ENCODE assay signal across 9 mouse cellular contexts in the genomic region with DNA sequence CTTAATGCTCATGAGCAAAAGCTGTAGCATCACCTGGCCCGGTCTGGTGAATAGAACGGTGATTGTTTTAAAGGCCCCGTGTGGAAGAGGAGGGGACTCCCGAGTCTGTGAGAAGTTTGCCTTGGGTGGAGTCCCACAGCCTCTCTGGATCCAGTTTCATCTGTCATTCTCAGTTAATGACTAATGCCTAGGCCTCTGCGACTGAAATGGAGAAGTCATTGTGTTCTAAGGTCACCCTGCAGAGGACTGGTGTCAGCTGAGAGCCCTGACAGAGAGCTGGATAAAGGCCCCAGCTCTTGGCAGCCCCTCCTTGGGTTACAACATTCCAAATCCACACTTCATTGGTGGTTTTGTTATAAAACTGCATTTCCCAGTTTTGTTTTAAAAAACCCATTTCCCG. TPM values are rescaled to one million over a fixed set of nuclear protein-coding genes. Genes with fewer than 3 reads are reported as not detected.
DNase-seq lines count a peak whose midpoint lies in the region; ATAC-seq and TF ChIP-seq lines count a peak whose summit lies in the region.
"Had no signal": no experiment of that assay in that cellular context is flagged by ENCODE, and none has a peak within 500 bp of the region (broad histone marks: within the 10 kb centered on the region; RNA-seq: fewer than 3 reads in every experiment).

No protein-coding gene starts in this region.

- peak overlapping the region; percentile 69 for H3K27ac ChIP-seq in heart, adult 2 months
- peak overlapping the region; percentile 67 for H3K27ac ChIP-seq in lung, embryonic 15.5 days
- no peak overlapping the region for H3K27ac ChIP-seq in midbrain, embryonic 10.5 days (replicated peaks)
- H3K27ac ChIP-seq: embryonic facial prominence, embryonic 12.5 days had no signal

- 0 out of 2 replicates have a peak, but pooled peaks have one; percentile 45 for TF ChIP-seq EP300 in heart, adult 2 months (IDR thresholded peaks at IDR 0.05; ENCODE audit: insufficient read depth, low read depth, low read length)

- ATAC-seq in lung, embryonic 15.5 days (ENCODE audit: borderline replicate concordance, extremely low read depth, low FRiP score, low TSS enrichment): peak; percentile 84

- H3K36me3 ChIP-seq in heart, adult 2 months (ENCODE audit: control insufficient read depth, insufficient read depth, low read length): peaks cover 5% of the 10 kb centered on the region
- H3K36me3 ChIP-seq in lung, embryonic 15.5 days: peaks cover 12% of the 10 kb centered on the region
- H3K36me3 ChIP-seq in midbrain, embryonic 10.5 days: peaks cover 28% of the 10 kb centered on the region

- H3K4me3 ChIP-seq in heart, adult 2 months: no peak overlapping the region
- no peak overlapping the region for H3K4me3 ChIP-seq in lung, embryonic 15.5 days
- H3K4me3 ChIP-seq in midbrain, embryonic 10.5 days: no peak overlapping the region
- H3K4me3 ChIP-seq: embryonic facial prominence, embryonic 12.5 days had no signal

- DNase-seq in 3T3-L1 (ENCODE audit: low read depth, low spot score): peak; percentile 82
- peak; percentile 87 for DNase-seq in Muller cell, postnatal 12 days (ENCODE audit: inconsistent ontology term)
- DNase-seq in heart, adult 2 months: peak; percentile 64 to 79
- no peak for DNase-seq in cerebellum, adult 18-20 months
- no peak for DNase-seq in midbrain, embryonic 10.5 days (ENCODE audit: low spot score)
- DNase-seq in left cerebral cortex, adult 11 months (ENCODE audit: low spot score): no peak
- no peak for DNase-seq in B cell, adult 2 months

- TF ChIP-seq POLR2A in heart, adult 2 months (IDR thresholded peaks at IDR 0.05; ENCODE audit: insufficient read depth, low read depth, low read length): no peak

- 29% methylated on average over 6 of the region's 6 CpGs for WGBS in heart, adult 2 months
- WGBS in lung, embryonic 15.5 days: 23% methylated on average over 6 of the region's 6 CpGs
- WGBS in midbrain, embryonic 10.5 days: 74% methylated on average over 6 of the region's 6 CpGs

- H3K4me1 ChIP-seq in heart, adult 2 months (ENCODE audit: control insufficient read depth, insufficient read depth, low read length): peaks cover 13% of the 10 kb centered on the region
- H3K4me1 ChIP-seq in lung, embryonic 15.5 days: peaks cover 18% of the 10 kb centered on the region
- no peaks in the 10 kb centered on the region for H3K4me1 ChIP-seq in midbrain, embryonic 10.5 days

- H3K9me3 ChIP-seq in lung, embryonic 15.5 days: no peaks in the 10 kb centered on the region
- H3K9me3 ChIP-seq in midbrain, embryonic 10.5 days (replicated peaks): no peaks in the 10 kb centered on the region
- H3K9me3 ChIP-seq: embryonic facial prominence, embryonic 12.5 days had no signal

- H3K27me3 ChIP-seq in heart, adult 2 months (ENCODE audit: control insufficient read depth, insufficient read depth, low read length): no peaks in the 10 kb centered on the region
- no peaks in the 10 kb centered on the region for H3K27me3 ChIP-seq in lung, embryonic 15.5 days
- no peaks in the 10 kb centered on the region for H3K27me3 ChIP-seq in midbrain, embryonic 10.5 days (ENCODE audit: low read depth, poor library complexity, severe bottlenecking)
- H3K27me3 ChIP-seq: embryonic facial prominence, embryonic 12.5 days had no signal

- no peak overlapping the region for H3K4me2 ChIP-seq in lung, embryonic 15.5 days
- H3K4me2 ChIP-seq: embryonic facial prominence, embryonic 12.5 days had no signal

- H3K9ac ChIP-seq in heart, adult 2 months (ENCODE audit: low read depth, low read length): 0 out of 2 replicates have a peak overlapping the region, but pooled peaks have one; percentile 6
- H3K9ac ChIP-seq in lung, embryonic 15.5 days: no peak overlapping the region
- H3K9ac ChIP-seq: embryonic facial prominence, embryonic 12.5 days had no signal

- H3K79me2 ChIP-seq in heart, adult 2 months (replicated peaks; ENCODE audit: control insufficient read depth, insufficient read depth, low read length): no peaks in the 10 kb centered on the region

- TF ChIP-seq CTCF in heart, adult 2 months (IDR thresholded peaks at IDR 0.05): 0 out of 2 replicates have a peak, but pooled peaks have one; percentile 3

- intact Hi-C loops in heart, adult 2 months (cut with DNase I): no loop called here

RNA-seq across cellular contexts. Expression of a gene that starts 10.1 kb away (rescaled TPM):
- total RNA-seq in heart, adult 2 months (2021): 100 to 1,000 TPM; 156 to 195 TPM
- polyA plus RNA-seq in heart, adult 2 months (2012; rRNA removed): 77.2 and 107 TPM in 2 replicates
- polyA plus RNA-seq in lung, embryonic 15.5 days (2015; fragmentation: Nextera tagmentation; extraction: Ambion mirVana): 35.5 and 39.1 TPM in 2 replicates
- polyA plus RNA-seq in midbrain, embryonic 10.5 days (2016; fragmentation: Nextera tagmentation; extraction: Ambion mirVana): 51.3 and 55.8 TPM in 2 replicates

RNA-seq across cellular contexts. Expression of a gene that starts 26.4 kb away (rescaled TPM):
- total RNA-seq in heart, adult 2 months (2021): 10 to 100 TPM; 23.2 to 24.9 TPM
- polyA plus RNA-seq in heart, adult 2 months (2012; rRNA removed): 12.6 and 16.1 TPM in 2 replicates
- 67.1 and 90.4 TPM in 2 replicates for polyA plus RNA-seq in lung, embryonic 15.5 days (2015; fragmentation: Nextera tagmentation; extraction: Ambion mirVana)
- polyA plus RNA-seq in midbrain, embryonic 10.5 days (2016; fragmentation: Nextera tagmentation; extraction: Ambion mirVana): 90.1 and 94.5 TPM in 2 replicates

RNA-seq across cellular contexts. Expression of a gene that starts 54.7 kb away (rescaled TPM):
- total RNA-seq in heart, adult 2 months (2021): 10 to 100 TPM; 38.3 to 39.0 TPM
- polyA plus RNA-seq in heart, adult 2 months (2012; rRNA removed): 11.8 and 17.3 TPM in 2 replicates
- polyA plus RNA-seq in lung, embryonic 15.5 days (2015; fragmentation: Nextera tagmentation; extraction: Ambion mirVana): 99.7 and 107 TPM in 2 replicates
- 126 and 151 TPM in 2 replicates for polyA plus RNA-seq in midbrain, embryonic 10.5 days (2016; fragmentation: Nextera tagmentation; extraction: Ambion mirVana)

RNA-seq across cellular contexts. Expression of a gene that starts 55.0 kb away (rescaled TPM):
- under 1 TPM; 0.05 to 0.14 TPM for total RNA-seq in heart, adult 2 months (2021)
- 0.12 and 0.16 TPM in 2 replicates for polyA plus RNA-seq in heart, adult 2 months (2012; rRNA removed)
- 30.3 and 32.3 TPM in 2 replicates for polyA plus RNA-seq in lung, embryonic 15.5 days (2015; fragmentation: Nextera tagmentation; extraction: Ambion mirVana)
- 45.5 and 47.7 TPM in 2 replicates for polyA plus RNA-seq in midbrain, embryonic 10.5 days (2016; fragmentation: Nextera tagmentation; extraction: Ambion mirVana)

Comparison
In these comparisons a context has a peak if more than half of its experiments do, and no peak if none do; other contexts are left out.
1. DNase-seq: peak in 3T3-L1 (single experiment), Muller cell, postnatal 12 days (single experiment) and heart, adult 2 months (2 of 2); none in cerebellum, adult 18-20 months (0 of 2), midbrain, embryonic 10.5 days (single experiment), left cerebral cortex, adult 11 months (single experiment) and B cell, adult 2 months (0 of 2).